Mouse (Mus musculus) gastrocnemius, postnatal 14 days (tissue): ENCODE data around the gene Creb1. TPM values are rescaled to one million over a fixed set of nuclear protein-coding genes. Genes with fewer than 3 reads are reported as not detected.
A peak's percentile ranks its signal among the peaks of the same experiment; 100 is the strongest.
"Not testable (repeated sequence)": the region's sequence is repeated elsewhere in the genome, so short reads cannot be mapped to it uniquely, and the experiment has no call there.

Experiments used
- DNase-seq: peaks from one replicate; pipeline ENCODE4 v3.0.0; 2021; ENCODE audit warnings: mixed read lengths
- intact Hi-C: fragments of 180-260 bp; cut with DNase I; formaldehyde crosslinking; loops from one replicate; pipeline ENCODE4 v1.15.1; 2025; ENCODE audit warnings: low total_unique reads
- total RNA-seq, 2 experiments: library from RNA; stranded (reverse); gene quantifications; 2 replicates each; pipeline ENCODE4 v1.2.3; 2021

The Creb1 gene
- total RNA-seq, 2 experiments from 2014 or later: 18.3 to 21.3 TPM

DNA sequence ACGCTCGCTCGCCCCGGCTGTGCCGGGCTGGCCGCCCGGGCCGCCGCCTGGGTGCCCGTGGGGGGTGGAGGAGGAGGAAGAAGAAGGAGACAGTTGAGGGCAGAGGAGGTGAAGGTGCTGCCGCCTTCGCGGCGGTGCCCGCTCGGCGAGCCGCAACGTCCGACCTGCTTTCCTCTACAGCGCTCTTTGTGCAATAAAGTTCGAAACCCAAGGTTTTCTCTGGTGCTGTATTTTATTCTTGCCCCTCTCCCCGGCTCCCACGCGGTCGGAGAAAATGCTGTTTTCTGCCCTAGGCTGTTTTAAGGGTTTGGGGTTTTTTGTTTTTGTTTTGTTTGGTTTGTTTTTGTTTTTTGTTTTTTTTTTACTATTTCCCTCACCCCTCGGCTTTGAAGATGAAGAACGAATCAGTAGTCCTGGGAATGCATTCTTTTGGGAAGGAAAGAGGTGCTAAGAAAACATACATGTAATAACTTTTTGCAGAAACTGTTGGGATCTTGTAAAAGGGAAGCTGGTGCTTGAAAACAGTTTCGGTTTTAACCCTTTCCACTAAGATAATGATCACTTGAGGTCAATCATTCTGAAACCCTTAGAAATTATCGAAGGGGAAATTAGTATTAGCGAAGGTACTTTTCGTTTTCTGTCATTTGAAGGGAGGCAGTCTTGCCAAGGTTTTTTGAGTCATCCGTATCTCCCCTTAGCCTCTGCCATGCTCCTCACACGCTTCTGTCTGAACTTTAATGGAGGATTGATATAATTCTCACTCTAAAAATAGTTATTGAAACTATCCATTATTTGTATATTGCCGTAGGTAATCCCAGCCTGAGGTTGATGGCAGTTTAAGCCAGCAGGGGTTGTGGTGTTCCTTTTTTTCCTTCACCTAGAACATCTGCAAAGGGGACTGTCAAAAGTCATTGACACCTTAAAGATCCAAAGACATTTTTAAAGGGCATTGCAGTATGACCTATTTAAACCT is 1.3 kb downstream of the Creb1 start:
- intact Hi-C loops: no loop called here
- DNase-seq: peak; percentile 62

DNA sequence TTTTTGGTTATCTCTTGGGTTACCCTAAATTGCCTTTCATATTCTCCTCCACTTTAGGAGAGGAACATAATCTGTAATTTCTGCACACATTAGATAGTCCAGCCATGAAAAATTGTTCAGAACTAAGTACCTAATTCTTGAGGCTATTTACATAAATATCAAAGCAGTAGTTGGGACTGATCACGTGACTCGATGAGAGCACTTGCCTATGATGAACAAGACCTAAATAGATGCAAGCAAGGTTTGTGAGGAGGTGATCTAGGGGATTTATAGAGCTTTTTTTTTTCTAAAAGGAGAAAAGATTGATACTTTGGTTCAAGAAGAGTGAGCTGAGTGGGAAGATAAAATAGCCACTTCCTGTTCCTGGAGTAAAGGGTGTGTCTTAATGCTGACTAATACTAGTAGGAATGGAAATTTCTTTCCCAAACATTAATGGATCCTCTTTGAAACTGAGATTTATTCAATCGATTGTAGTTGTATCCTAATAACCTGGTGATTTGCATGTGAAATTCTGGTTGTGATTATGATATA is 6.5 kb downstream of the Creb1 start:
- no peak for DNase-seq
- intact Hi-C loops: no loop called here

DNA sequence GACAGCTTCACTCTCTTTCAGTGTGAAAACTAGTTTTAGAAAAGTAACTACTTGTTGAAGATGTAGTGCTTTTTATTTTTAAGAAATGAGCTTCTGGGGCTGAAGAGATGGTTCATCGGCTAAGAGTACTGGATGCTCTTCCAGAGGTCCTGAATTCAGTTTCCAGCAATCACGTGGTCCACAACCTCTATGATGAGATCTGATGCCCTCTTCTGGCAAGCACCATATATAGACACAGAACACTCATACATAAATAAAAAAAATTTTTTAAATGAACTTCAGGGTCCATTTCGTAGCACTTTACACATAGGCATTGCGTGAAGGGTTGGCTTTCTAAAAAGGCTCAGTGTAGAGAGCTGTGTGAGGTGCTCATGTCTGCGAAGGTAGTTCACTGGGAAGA is 11.3 kb downstream of the Creb1 start:
- intact Hi-C loops: no loop called here
- DNase-seq: no peak

DNA sequence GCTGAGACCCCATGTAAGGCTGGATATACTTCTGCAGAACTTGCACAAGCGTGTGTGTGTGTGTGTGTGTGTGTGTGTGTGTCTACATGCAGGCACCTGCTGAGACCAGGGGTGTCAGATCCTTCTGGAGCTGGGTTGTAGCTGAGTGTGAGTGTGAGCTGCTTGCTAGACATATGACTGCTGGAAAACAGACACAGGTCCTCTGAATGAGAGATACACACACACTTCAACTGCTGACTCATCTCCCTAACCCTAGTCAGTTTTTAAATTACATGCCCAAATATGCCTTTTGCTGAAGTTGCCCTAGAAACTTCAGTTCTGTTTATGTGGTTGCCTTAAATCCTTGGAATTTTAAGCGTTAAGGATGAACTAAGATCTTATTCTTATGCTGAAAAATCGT is 13.6 kb downstream of the Creb1 start:
- DNase-seq: no peak
- intact Hi-C loops: no loop called here

DNA sequence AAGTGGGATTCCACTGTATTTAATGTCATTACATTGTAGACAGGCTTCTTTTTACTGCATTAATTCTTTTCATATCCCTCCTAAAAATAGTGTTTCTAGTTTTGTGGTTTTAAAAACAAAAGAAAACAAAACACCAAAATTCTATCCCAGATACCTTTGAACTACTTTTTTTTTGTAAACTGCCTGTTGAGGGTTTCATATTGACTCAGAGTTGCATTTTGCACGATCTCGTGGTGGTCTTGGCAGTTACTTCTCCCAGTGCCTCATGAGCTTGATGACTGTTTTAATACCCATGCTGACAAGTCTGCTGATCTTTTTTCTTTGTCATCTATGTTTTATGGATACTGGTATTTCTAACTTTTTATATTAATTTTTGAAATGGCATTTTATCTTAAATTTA is 16.9 kb downstream of the Creb1 start:
- intact Hi-C loops: no loop called here
- DNase-seq: no peak

DNA sequence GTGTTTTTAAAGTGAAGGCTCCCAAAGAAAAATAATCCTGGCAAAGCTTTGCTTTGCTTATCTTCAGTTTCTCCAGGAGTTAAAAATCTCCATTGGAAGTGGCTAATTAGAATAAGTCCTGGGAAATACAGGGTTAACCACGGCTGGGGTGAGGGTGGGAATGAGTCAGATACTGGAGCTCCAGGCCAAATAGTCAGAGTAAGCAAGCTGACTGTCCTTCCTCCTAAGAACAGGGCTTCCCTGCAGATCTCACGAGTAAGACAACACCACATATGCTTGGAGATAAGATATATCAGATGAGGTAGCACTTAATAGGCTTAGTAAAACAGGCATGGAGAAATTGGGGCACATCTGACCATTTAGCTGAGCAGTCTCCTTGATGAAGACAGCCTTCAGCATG is 19.5 kb downstream of the Creb1 start:
- no peak for DNase-seq
- intact Hi-C loops: no loop called here

DNA sequence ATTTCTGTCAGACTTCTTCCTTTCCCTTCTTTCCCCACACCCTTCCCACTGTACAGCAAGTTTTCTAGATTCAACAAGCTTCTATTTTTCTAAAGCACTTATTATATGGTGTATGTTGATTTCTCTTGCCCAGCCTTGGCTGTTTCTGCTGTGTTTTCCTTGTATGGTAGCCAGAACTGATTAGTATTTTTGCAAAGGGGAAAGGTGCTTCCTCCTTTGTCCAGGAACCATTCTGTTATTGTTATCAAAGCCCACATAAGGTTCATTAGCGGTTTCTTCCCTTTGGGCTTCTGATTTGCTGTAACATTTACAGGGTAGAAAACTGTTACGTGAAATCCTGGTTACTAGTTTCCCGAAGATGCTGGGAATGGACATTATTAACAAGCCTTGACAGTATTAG is 27.7 kb downstream of the Creb1 start:
- intact Hi-C loops: no loop called here
- no peak for DNase-seq

DNA sequence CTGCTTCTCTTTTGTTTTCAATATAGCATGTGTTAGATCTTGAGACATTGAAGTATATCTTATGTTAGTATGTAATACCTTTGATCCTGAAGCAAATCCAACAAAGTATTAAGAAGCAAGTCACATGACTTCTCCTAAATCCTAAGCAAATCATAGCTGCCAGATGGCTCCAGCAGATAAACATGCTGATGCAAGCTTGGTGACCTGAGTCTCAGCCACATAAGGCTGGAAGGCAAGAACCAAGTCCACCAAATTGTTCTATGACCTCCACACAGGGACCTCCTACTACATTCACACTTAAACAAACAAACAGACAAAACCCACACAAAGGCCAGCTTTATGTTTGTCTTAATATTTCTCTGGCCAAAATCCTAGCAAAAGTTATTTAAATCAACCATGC is 35.8 kb downstream of the Creb1 start:
- intact Hi-C loops: no loop called here
- DNase-seq: no peak

DNA sequence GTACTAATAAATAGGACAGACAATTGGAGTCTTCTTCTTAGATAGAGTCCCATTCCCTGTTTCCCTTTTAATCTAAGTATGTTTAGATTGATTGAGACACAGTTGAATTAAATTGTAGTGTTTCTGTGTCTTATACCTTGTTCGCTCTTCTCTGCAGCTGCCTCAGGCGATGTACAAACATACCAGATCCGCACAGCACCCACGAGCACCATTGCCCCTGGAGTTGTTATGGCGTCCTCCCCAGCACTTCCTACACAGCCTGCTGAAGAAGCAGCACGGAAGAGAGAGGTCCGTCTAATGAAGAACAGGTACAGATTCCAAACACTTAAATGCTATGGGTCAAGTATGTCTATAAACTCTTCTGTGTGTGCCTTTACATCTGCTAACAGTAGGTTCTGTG is 43.6 kb downstream of the Creb1 start:
- intact Hi-C loops: no loop called here

DNA sequence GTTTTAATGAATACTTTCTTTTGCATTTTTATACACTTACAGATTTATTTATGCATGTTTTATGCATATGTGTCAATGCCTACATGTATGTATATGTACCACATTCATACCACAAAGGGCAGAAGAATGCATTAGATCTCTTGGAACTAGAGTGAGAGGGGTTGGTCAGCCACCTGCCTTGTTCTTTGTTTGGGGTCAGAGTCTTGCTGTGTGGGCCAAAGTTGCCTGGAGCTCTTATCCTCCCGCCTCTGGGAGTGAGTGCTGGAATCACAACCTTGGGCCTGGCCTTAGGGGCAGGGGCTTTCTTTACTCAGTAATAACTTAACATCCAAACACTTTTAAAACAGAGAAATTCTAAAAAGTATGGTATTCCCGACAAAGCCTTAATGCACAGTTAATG is 44.3 kb downstream of the Creb1 start:
- intact Hi-C loops: no loop called here

More for the DNA sequence above, 43.6 kb downstream of the Creb1 start:
- DNase-seq: no peak

DNA sequence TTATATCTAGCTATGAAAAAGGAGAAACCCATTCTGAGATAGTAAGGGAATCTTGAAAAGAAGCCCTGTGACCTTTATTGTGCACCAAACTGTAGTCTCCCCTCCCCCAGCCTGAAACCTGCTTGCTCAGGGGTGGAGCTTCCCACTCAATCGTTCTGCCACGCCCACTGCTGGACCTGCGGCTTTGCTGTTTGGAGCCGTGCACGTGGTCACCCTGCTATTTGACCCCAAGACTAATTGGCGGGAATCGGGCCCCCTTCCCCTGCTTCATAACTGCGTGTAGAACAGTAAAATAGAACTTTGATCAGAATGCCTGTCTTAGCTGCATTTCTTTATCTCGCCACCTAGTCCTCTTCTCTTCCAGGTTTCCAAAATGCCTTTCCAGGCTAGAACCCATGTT is 45.5 kb downstream of the Creb1 start:
- DNase-seq, intact Hi-C loops: not testable (repeated sequence)

More for the DNA sequence above, 44.3 kb downstream of the Creb1 start:
- no peak for DNase-seq

DNA sequence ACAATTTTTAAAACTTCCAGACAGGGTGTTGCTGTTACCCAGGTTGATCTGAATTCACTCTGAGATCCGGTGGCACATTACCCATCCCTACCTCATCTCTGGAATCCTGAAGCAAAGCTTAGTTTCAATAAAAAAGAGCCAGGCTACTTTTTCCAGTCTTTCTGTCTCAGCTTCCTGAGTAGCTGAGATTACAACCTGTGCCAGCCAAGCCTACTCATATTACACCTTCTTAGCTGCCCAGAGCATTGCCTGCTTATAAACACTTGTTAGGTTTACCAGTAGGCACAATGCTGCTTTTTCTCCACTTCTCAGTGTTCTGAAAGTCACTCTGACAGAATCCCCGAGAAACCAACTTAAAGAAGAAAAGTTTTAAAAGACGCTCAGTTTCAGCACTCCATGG is 46.4 kb downstream of the Creb1 start:
- no peak for DNase-seq
- intact Hi-C loops: no loop called here

DNA sequence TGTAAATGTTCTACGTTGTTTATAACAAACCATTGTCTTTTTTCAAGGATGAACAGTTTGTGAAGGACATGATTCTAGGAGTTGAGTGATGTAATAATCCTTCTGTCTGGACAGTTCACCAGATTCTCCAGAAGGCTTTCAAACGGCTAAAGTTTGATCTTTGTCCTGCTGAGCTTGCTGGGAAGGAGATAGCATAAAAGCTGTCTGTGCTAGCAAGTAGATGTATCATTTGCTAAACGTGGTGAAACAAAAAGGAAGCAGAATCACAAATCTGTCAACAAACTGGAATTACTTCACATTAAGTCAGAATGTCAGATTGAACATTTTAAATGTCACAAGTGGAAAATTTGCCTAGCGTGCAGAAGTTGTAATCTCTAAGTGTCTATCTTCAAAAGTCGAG is 66.5 kb downstream of the Creb1 start:
- no peak for DNase-seq
- intact Hi-C loops: no loop called here

DNA sequence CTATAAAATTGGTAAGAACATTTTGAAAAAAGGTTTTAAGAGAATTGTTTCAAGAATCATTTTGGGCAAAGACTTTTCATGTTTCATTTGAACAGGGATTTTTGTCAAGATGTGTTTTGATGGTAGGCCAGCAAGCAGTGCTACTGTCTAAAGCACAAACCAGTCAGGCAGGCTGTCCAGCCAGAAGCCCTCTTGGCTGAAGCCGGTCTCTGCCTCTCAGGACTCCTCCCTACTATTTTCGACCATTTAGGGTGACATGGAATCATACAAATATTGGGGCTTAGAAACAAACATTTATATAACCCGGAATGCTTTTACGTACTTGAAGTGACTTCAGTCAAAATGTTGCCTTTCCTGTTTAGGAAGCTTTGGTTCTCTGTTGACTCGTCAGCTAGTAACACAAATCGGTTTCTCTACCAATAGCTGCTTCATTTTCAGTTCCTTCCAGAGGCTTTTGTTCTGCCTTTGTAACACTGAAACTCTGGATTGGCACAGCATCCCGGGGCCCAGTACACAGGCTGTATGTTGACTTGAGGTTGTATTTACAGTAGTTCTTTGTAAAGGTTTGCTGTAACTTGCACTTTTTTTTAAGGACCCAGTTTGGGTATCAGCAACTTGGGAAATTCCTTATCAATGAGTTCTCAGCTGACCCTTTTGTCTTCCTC is 68.1 kb downstream of the Creb1 start:
- no peak for DNase-seq
- intact Hi-C loops: no loop called here

DNA sequence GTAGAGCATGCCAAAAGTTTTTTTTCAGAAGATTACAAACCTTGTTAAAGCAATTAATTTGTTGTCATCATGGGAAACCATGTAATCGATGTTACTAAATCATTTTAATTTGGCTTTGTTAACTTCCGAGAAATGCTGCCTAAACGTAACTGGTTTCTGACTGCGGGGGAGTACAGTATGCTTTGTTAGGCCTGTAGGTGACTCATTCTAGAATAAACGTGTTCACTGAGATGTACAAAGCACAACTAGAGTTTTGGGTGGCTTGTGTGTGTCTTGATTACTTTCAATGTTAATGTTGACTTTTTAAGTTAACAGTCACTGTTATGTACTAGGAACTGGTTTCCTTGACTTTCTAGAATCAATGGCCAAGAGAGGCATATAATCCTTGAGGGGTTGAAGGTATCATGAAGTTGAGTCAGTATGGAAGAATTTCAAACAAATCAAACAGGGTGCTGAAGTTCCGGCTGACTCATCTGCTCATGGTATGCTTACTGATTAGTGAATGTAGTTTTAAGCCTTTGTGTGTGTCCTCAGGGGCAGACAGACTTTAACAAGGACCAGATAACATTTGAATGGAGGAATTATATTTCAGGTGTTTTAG is 68.9 kb downstream of the Creb1 start:
- intact Hi-C loops: no loop called here
- no peak for DNase-seq

DNA sequence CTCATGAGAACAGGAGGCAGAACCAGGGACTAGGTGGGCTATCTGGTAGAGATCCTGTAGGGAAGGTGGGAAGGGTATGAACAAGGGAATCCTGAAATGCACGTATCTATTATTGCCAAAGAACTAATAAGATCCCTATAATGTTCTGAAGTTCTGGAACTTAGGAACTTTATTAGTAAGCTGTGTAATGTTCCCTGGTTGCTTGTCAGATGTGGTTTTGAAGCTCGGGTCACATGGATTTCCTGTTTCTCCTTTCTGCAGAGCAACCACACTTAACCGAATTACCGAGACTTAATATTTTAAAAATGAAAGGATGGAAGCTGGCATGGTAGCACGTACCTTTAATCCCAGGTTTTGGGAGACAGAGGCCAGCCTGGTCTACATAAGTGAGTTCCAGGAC is 70.9 kb downstream of the Creb1 start:
- no peak for DNase-seq
- intact Hi-C loops: no loop called here

DNA sequence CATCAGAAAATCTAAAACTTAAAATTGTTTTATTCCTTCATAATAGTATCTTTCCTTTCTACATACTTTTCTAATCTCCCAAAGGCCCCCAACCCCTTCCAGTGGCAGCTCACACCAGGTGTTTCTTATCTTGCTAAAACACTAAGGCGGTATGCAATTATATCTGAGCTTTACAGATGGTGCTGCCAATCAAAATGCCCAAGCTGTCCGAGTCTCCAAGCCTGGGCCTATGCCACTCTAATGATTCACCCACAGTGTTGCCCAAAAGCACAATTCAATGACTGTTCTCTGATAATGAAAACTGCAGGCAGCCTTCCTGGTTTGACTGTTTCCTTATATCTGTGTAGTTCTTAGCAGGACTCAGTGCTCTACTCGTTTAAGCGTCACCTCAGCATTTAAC is 76.7 kb downstream of the Creb1 start:
- no peak for DNase-seq
- intact Hi-C loops: no loop called here

DNA sequence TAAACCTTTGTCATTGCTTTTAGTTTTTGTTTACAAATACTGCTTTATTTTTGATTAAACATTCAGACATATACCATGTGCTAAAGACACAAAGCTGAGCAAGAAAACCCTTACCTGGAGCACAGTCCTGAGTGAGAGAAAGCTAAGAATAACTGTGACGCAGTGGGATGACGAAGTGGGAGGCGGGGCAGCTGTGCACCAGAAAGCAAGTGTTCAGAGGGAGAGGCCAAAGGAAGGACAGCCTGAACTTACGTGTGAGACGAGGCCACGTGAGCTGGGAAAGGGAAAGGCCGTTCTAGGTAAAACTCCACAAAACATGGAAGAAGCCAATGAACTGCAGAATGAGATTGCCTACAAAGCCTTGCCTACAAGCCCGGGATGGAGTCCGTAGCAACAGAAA is 77.5 kb downstream of the Creb1 start:
- intact Hi-C loops: no loop called here
- no peak for DNase-seq

DNA sequence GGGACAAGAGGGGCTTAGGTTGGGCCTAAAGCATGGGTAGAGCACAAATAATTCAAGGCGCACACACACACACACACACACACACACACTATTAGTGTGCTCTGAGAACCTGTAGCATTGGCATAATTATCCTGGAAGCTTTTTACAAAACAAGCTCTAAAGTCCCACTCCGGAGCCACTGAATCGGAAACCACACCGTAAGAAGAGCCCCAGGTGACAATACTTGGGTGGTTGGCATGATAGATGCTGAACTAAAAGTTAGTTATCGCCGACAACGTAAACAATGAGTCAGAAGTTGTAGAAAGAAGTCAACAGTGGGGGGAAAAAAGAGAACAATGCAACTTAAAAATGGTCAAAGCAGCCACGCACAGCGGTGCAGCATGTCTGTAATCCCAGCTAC is 81.9 kb downstream of the Creb1 start:
- no peak for DNase-seq
- intact Hi-C loops: no loop called here

DNA sequence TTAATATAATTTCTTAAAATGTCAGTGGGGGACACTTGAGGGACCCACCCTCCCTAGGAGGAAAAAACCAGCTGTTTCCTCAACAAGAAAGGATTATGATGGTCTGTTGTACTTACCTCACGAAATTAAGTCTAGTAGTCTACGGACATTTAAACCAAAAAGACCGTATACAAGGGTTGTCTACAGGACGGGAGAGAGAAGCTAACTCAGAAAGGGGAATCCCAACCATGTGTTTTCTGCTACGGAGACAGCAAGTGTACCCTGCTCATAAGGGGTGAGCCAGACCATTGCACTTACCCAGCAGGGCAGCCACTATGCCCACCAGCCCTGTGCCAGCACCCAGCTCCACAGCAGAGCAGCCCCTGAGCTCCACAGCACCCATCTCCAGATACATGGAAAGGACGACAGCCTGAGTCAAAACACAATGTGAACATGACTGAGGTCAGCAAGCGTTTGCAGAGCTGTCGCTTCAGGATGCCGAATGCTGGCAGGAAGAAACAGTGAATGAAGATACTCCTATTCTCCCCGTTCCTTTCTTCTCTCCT is 82.4 kb downstream of the Creb1 start:
- intact Hi-C loops: loop anchor here (5.0 kb wide), 1 partner anchor 92 kb away; no protein-coding TSS in a partner anchor
- DNase-seq: no peak
